Mouse (Mus musculus) frontal cortex, postnatal 14 days (tissue): ENCODE data around the gene Gm8677.
"Not testable (repeated sequence)": the region's sequence is repeated elsewhere in the genome, so short reads cannot be mapped to it uniquely, and the experiment has no call there.

ENCODE experiments used
- DNase-seq, 2 experiments: peaks; one replicate each; pipeline ENCODE4 v3.0.0; 2022; ENCODE audit warnings: low spot score in 2 of 2

Gene Gm8677

GRCm38 (mm10) chr7:22534787-22535186 is at the start of gene Gm8677:
Gm8677 (minus strand) TSS chr7:22534887.
- DNase-seq = not testable (repeated sequence)

GRCm38 (mm10) chr7:22565243-22565642 is 30.6 kb upstream of the Gm8677 start, which contains the start of gene Gm4201:
Gm4201 (minus strand) TSS chr7:22565343.
- DNase-seq = not testable (repeated sequence)

GRCm38 (mm10) chr7:22522667-22523066 is 12.0 kb downstream of the Gm8677 start, which contains the start of gene Vmn1r152:
Vmn1r152 (plus strand) TSS chr7:22522967.
- not testable (repeated sequence) for DNase-seq

GRCm38 (mm10) chr7:22499578-22499977 is 35.1 kb downstream of the Gm8677 start, which contains the start of gene Vmn1r151:
Vmn1r151 (minus strand) TSS chr7:22499678.
- not testable (repeated sequence) for DNase-seq
